Mouse (Mus musculus) left cerebral cortex, postnatal 10 days (tissue): ENCODE results near the gene Rbm6. TPM values are rescaled to one million over a fixed set of nuclear protein-coding genes. Genes with fewer than 3 reads are reported as not detected.
A peak's percentile ranks its signal among the peaks of the same experiment; 100 is the strongest.

Source experiments
- DNase-seq, 2 experiments: peaks; one replicate each; pipeline ENCODE4 v3.0.0; 2021 to 2022; ENCODE audit warnings: low spot score in 2 of 2, mixed read lengths in 1 of 2; ENCODE audit errors: extremely low spot score in 1 of 2
- intact Hi-C: fragments of 180-260 bp; cut with DNase I; formaldehyde crosslinking; loops from one replicate; pipeline ENCODE4 v1.15.1; 2025
- total RNA-seq, 2 experiments: library from RNA; stranded (reverse); gene quantifications; 2 replicates each; pipeline ENCODE4 v1.2.3; 2021

The Rbm6 gene
- total RNA-seq, 2 experiments from 2014 or later: 57.0 to 60.5 TPM

GRCm38 (mm10) chr9:107888267-107888850, 15.3 kb upstream of the Rbm6 start:
- DNase-seq: peak in 1 of 2 experiments; percentile 71
- intact Hi-C loops: no loop called here

DNA sequence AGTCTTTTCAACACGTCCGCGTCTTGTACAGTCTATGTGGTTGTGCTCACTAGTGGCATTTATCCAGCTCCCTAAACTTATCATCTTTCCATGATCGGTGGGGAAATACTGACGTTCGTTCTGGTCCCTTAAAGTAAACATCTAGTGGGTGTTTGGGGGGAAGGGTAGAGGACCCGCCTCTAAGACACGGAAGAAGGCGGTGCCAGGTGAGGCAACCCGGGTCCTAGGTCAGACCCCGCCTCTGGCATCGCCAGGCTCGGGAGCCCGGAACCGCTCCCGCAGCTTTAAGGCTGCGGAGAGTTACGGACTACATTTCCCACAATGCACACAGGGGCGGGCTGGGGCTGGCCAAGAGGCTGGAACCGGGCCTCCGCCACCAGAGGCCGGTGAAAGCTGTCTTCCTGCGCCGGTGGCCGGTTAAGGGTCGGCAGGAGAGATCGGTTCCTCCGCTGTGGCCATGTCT, 14.8 kb upstream of the Rbm6 start, which contains the start of gene Mon1a:
Gene Mon1a (plus strand): TSS at position 348 of the 463 bp plus-strand sequence.
- peak; percentile 69 to 87 for DNase-seq
- intact Hi-C loops: no loop called here

DNA sequence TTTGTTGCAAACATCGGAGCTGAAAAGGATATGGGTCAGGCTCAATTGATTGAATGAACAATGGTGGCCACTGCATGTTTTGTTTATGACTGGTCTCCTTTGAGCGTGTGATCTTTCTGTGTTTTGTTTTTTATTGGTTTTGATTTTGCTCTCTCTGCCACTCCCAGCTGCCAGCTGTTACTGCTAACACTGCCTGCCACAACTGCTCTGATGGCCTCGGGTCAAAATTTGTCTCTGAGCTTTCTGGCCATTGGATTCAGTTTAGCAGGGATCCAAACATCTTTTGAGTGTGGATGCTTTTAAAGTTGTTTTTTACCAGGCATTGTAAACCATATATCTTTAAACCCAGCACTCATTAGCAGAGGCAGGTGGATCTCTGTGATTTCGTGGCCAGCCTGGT, 7.4 kb upstream of the Rbm6 start:
- intact Hi-C loops: no loop called here
- no peak for DNase-seq

DNA sequence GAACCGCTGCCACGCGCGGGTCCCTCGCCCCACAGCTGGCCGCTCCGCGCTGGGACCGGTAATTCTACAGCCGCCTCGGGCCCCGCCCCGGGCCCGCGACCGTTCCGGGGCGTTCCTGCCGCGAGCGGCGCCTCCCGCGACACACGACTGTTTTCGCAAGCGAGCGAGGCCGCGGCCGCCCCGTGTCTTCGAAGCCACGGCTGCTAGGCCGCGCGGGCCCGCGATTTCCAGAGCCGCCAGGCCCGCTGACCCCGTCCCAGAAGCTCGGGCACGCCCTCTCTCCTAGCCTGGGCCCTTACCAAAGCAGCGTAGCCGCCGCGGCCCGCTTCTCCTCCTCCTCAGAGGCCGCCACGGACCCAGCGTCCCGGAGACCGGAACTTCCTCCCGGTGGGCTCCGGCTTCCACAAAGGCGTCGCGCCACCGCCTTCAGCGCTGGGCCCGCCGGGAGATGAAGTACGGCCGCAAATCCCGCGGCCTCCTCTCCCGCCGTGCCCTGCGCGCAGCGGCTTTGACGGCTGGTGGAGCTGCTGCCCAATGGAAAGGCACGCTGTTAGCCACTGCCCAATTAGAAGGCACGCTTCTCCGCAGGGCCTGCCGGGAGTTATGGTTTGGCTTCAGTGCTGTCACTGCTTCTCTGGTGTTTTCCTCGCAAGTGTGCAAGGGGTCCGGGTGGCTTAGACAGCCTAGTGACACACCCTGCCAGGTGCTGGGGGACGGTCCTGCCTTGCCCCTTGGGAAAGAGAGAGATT, 513 bp downstream of the Rbm6 start:
- peak; percentile 94 to 97 for DNase-seq
- intact Hi-C loops: no loop called here

DNA sequence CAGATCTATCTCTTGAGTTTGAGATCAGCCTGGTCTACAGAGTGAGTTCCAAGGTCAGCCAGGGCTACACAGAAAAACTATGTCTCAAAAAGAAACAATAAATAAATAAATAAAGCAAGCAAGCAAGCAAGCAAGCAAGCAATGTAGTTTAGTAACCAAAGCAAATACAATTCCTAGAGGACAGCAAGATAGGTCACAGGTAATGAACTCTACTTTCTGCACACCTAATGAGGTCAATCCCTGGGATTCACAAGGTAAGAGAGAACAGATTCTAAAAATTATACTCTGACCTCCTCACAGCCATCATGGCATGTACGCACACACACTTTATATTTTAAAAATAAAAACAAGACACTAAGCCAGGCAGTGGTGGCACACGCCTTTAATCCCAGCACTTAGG, 7.0 kb downstream of the Rbm6 start:
- intact Hi-C loops: no loop called here
- no peak for DNase-seq

- intact Hi-C loops: no loop called here
- DNase-seq: no peak
Measured at GRCm38 (mm10) chr9:107864493-107864892, 8.5 kb downstream of the Rbm6 start.

DNA sequence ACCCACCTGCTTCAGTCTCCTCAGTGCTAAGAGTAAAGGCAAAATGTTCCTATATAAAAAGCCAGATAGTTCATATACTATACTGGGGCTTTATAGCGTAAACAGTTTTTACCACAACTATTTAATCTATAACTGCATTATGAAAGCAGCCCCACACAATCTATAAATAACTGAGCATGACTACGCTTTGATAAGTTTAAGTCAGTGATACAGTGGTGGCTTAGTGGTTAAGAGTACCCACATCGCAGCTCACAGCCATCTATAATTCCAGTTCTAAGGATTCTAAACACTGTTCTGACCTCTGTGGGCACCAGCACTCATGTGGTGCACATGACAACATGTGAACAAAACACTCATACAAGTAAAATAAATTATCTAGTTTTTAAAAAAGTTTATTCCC, 14.7 kb downstream of the Rbm6 start:
- no peak for DNase-seq
- intact Hi-C loops: no loop called here

- intact Hi-C loops: no loop called here
Measured at GRCm38 (mm10) chr9:107848922-107849321, 24.1 kb downstream of the Rbm6 start.

GRCm38 (mm10) chr9:107842709-107843108, 30.3 kb downstream of the Rbm6 start:
- intact Hi-C loops: no loop called here
- no peak for DNase-seq

More at GRCm38 (mm10) chr9:107848922-107849321, 24.1 kb downstream of the Rbm6 start:
- no peak for DNase-seq

DNA sequence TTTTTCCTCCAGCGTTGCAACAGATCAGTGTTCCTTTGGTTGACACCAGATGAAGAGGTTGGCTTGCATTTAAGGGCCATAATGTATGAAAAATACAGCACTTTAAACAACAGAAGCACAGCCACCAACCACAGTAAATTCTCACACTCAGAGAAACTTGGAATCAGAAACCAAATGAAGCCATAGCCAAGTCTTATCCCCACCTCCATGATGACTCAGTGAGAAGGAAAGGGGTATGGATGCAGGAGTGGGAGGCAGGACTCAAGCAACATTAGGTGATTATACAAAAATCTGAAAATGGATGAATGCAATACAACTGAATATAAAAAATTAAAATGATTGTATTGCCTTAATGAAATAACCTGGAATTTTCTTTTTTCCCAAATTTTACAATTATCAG, 34.2 kb downstream of the Rbm6 start:
- intact Hi-C loops: no loop called here
- no peak for DNase-seq

DNA sequence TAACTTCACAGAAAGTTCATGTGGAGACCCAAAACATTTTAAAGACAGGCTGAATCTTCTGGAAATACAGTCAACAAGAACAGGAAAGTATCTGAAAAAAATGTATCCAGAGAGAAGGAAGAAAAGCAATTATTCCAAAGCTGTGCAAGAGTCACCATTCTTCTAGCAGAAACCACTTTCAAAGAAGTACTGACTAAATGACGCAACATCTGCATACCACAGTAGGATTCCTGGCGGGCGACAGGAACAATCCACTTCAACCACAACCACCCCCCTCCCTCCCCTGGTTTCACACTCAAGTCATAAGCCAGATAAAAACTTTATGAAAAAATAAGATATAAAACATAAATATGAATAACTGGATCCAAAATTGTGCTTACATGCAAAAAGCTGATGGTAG, 39.2 kb downstream of the Rbm6 start:
- intact Hi-C loops: no loop called here
- no peak for DNase-seq

DNA sequence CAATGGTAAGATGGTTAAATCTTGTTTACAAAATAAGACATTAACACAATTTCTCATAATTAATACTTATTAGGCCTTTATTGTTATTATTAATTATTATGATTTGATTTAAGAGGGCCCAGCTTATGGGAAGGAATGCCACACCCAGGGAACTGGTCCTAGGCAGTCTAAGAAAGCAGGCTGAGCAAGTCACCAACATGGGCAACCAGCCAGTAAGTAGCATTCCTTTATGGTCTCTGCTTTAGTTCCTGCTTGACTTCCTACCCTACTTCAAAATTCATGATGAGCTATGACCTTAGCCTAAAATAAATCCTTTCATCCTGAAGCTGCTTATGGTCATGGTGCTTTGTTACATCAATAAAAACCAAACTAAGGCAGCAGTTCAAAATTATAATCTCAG, 41.3 kb downstream of the Rbm6 start:
- intact Hi-C loops: no loop called here
- no peak for DNase-seq

DNA sequence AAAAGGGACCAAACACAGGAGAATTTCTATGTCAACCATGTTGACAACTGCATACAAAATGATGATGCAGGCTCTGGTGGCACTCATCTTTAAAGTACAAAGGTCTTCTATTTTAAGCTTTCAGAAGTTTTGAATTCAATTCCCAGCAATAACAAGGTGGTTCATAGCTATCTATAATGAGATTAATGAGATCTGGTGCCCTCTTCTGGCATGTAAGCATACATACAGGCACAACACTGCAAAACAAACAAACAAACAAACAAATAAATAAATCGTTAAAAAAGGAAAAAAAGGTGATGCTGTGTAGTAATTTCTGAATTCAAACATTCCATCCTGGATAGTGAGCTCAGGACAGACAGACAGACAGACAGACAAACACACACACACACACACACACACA, 60.9 kb downstream of the Rbm6 start:
- intact Hi-C loops: no loop called here
- DNase-seq: no peak

- no peak for DNase-seq
- intact Hi-C loops: no loop called here
Measured at GRCm38 (mm10) chr9:107810985-107811384, 62.1 kb downstream of the Rbm6 start.

DNA sequence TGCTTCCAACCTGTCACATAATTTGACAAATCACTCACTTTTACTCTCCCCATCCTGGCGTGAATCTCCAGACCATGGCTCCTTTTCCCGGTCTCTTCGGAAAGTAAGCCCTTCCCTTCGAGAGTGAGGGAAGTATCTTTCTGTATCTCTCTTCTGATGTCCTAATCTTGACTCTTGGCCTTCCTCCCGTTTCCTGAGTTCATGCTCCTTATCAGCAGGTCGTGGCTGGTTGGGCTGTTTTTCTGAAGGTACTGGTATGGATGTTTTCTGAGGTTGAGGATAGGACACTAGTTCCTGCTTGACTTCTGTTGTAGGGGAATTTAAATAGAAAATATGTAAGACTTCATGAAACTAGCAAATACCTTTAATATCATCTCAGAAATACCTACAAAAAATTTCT, 81.3 kb downstream of the Rbm6 start:
- no peak for DNase-seq
- intact Hi-C loops: no loop called here

DNA sequence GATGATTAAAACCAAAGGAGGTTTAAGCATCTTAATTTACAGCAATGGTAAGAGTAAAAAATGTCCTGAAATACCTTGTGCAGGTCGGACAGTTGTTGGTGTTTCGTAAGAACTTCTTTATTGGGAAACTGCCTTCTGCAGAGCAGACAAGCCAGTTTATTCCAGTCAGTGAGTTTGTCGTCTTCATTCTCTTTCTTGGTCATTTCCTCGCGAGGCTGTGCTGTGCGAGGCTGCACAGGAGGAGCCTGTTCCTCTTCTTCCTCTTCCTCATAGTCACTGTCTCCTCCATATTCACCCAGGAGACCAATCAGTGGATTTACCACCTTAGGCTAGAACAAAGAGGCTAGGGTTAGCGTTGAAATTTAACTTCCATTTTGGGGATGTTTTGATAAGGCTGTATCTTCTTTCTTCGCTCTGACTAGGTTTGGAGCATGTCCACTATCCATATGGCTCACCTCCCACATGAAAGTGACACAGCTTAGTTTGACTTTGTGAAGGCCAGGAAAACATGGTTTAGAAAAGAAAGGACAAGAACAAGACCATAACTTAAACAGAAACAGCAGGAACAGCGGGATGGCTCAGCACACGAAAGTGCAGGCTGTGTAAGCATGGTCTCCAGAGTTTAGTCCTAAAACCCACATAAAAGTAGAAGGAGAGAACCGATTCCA, 90.4 kb downstream of the Rbm6 start:
- intact Hi-C loops: no loop called here

GRCm38 (mm10) chr9:107776809-107777208, 96.2 kb downstream of the Rbm6 start:
- no peak for DNase-seq
- intact Hi-C loops: no loop called here

More for the DNA sequence above, 90.4 kb downstream of the Rbm6 start:
- no peak for DNase-seq

DNA sequence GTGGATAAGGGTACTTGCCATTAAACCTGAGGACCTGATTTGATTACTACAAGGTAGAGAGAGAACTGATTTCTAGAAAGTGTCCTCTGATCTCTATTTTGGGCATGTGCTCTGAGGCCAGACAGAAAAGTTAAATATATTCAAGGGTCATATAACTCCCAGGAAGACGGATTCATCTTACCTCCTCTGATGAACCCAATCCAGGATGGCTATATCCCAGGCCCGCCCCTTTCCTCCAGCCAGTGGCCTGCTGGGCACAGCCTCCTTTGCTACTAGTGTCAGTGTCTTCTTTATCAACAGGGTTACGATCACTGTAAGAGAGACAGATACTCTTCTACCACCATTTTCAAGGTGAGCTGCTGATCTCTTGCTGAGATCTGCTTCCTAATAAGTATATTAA, 98.6 kb downstream of the Rbm6 start:
- DNase-seq: no peak
- intact Hi-C loops: no loop called here

DNA sequence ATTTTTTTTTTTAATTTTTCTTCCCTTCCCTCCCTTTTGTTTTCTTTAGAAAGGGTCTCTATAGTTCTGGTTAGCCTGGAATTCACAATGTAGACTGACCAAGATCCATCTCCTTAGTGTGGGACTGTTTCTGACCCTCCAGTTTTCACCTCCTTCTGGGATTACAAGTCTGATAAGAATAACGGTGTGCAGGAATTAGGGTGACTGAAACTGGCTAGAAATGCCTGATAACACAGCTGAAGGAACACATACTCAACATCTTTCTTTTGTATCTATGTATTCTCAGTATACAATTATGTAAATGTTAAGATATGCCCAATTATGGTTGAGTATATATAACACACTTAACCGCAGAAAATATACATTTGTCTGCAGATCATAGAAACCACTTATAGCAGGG, 101.3 kb downstream of the Rbm6 start:
- DNase-seq: no peak
- intact Hi-C loops: no loop called here
